Mouse (Mus musculus) limb, embryonic 14.5 days (tissue): Measurements from ENCODE around the gene Hlcs. TPM values are rescaled to one million over a fixed set of nuclear protein-coding genes. Genes with fewer than 3 reads are reported as not detected.

ENCODE experiments used
- ATAC-seq: fragments of 200-750 bp; cut with Nextera tagmentation; 2 replicates; pipeline ENCODE4 v1.8.0; 2017; ENCODE audit warnings: low read depth, moderate number of reproducible peaks, moderate TSS enrichment; ENCODE audit not compliant: low FRiP score
- DNase-seq: peaks from one replicate; pipeline ENCODE4 v3.0.0-alpha.2; 2015; ENCODE audit warnings: low spot score
- H3K27ac ChIP-seq: fragments of 300-500 bp; sonication (generic); replicated peaks from 2 replicates; pipeline ENCODE4 v1.5.1; 2014; ENCODE audit warnings: low read depth, mild to moderate bottlenecking, low read length, moderate library complexity, mixed read lengths
- H3K27me3 ChIP-seq: fragments of 300-500 bp; sonication (generic); 2 replicates; pipeline ENCODE4 v1.6.1; 2014; ENCODE audit warnings: low read length, mixed read lengths; ENCODE audit not compliant: control insufficient read depth, insufficient read depth
- H3K36me3 ChIP-seq: fragments of 300-500 bp; sonication (generic); 2 replicates; pipeline ENCODE4 v1.6.1; 2014; ENCODE audit warnings: mild to moderate bottlenecking, low read length, moderate library complexity, mixed read lengths; ENCODE audit not compliant: control insufficient read depth, insufficient read depth
- H3K4me1 ChIP-seq: fragments of 300-500 bp; sonication (generic); 2 replicates; pipeline ENCODE4 v1.6.1; 2014; ENCODE audit warnings: antibody characterized with exemption, low read length, mixed read lengths; ENCODE audit not compliant: control insufficient read depth, insufficient read depth
- H3K4me2 ChIP-seq: fragments of 300-500 bp; sonication (generic); replicated peaks from 2 replicates; pipeline ENCODE4 v1.6.1; 2014; ENCODE audit warnings: low read depth, mild to moderate bottlenecking, low read length, moderate library complexity; ENCODE audit not compliant: severe bottlenecking
- H3K4me3 ChIP-seq: fragments of 300-500 bp; sonication (generic); replicated peaks from 2 replicates; pipeline ENCODE4 v1.5.1; 2014; ENCODE audit warnings: low read length
- H3K9ac ChIP-seq: fragments of 300-500 bp; sonication (generic); 2 replicates; pipeline ENCODE4 v1.6.1; 2014; ENCODE audit warnings: mild to moderate bottlenecking, low read depth, low read length, moderate library complexity; ENCODE audit not compliant: severe bottlenecking
- H3K9me3 ChIP-seq: fragments of 300-500 bp; sonication (generic); 2 replicates; pipeline ENCODE4 v1.6.1; 2016; ENCODE audit warnings: low read length; ENCODE audit not compliant: control insufficient read depth
- POLR2A ChIP-seq: fragments of 200-500 bp; IDR thresholded peaks from 2 replicates; pipeline ENCODE4 v1.8.0; 2012; ENCODE audit warnings: inconsistent platforms, mild to moderate bottlenecking, moderate library complexity, borderline replicate concordance; ENCODE audit not compliant: insufficient read depth, insufficient read length; ENCODE audit errors: extremely low read depth
- WGBS: fragments of 180-500 bp; shearing (Covaris S2); extraction: QIAGEN DNeasy Blood & Tissue Kit; methylation state at CpG from one replicate; pipeline ENCODE4 v1.1.7; 2014; 5-methylcytosine and 5-hydroxymethylcytosine counted together
- polyA plus RNA-seq, 2 experiments: library from polyadenylated mRNA; depleted of rRNA in 1 of 2; stranded (reverse) in 1 of 2; unstranded in 1 of 2; fragments of >200 nt; fragmentation: Nextera tagmentation in 1 of 2; extraction: Ambion mirVana in 1 of 2; gene quantifications; 2 replicates each; pipeline versions ENCODE4 v1.2.1 to v1.2.3; 2012 to 2014

Hlcs gene
- polyA plus RNA-seq, 2 experiments, result 6.3 to 7.1 TPM

- ATAC-seq (no peak), DNase-seq (no peak)
- no peak for TF ChIP-seq POLR2A
- Histone ChIP-seq H3K4me2 (no peak overlapping the region), H3K27me3 (peaks cover 38% of the 10 kb centered on the region), H3K9ac (no peak overlapping the region), H3K9me3 (no peaks in the 10 kb centered on the region), H3K36me3 (no peaks in the 10 kb centered on the region), H3K4me1 (peaks cover 6% of the 10 kb centered on the region; the same call in 1 of the 2 replicates), H3K4me3 (no peak overlapping the region), H3K27ac (no peak overlapping the region)
- 90% methylated on average over 21 of the region's 21 CpGs for WGBS
Observed at GRCm38 (mm10) chr16:94176997-94177857, 136.1 kb downstream of the Hlcs start.

GRCm38 (mm10) chr16:94175366-94175986, 137.9 kb downstream of the Hlcs start:
- TF ChIP-seq POLR2A, result no peak
- no peak for ATAC-seq
- Histone ChIP-seq H3K4me1 (peaks cover 6% of the 10 kb centered on the region; the same call in 1 of the 2 replicates), H3K4me2 (no peak overlapping the region), H3K9ac (no peak overlapping the region), H3K27me3 (peaks cover 28% of the 10 kb centered on the region), H3K27ac (no peak overlapping the region), H3K9me3 (no peaks in the 10 kb centered on the region), H3K4me3 (no peak overlapping the region), H3K36me3 (no peaks in the 10 kb centered on the region)
- WGBS, result 86% methylated on average over 7 of the region's 7 CpGs
- no peak for DNase-seq

DNA sequence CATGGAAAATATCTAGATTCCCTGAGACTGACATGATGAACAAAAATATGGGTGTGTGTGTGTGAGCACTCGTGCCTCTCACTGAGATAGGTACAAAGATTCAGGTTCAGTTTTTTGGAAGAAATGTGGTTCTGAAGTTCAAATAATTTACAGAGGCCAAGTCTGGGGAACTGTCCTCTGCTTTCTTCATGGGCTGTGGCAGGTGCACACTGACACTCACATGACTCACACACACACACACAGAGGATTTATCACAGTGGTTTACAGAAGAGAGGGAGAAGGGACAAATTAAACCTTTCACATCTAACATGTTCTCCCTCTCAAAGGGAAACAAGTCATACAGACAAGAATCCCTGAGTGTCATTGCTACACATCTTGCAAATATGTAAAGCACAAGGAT, 140.0 kb downstream of the Hlcs start:
- Histone ChIP-seq H3K4me2 (no peak overlapping the region), H3K27me3 (peaks cover 8% of the 10 kb centered on the region; the same call in 1 of the 2 replicates), H3K4me1 (no peaks in the 10 kb centered on the region), H3K9me3 (no peaks in the 10 kb centered on the region), H3K27ac (no peak overlapping the region), H3K4me3 (no peak overlapping the region), H3K9ac (no peak overlapping the region), H3K36me3 (no peaks in the 10 kb centered on the region)
- no peak for ATAC-seq
- 82% methylated on average over 1 of the region's 1 CpGs for WGBS
- DNase-seq, result no peak
- TF ChIP-seq POLR2A, result no peak

GRCm38 (mm10) chr16:94170218-94170617, 143.2 kb downstream of the Hlcs start:
- Histone ChIP-seq H3K9ac (no peak overlapping the region), H3K4me3 (no peak overlapping the region), H3K27me3 (no peaks in the 10 kb centered on the region; the same call in 1 of the 2 replicates), H3K36me3 (no peaks in the 10 kb centered on the region), H3K27ac (no peak overlapping the region), H3K4me1 (peaks cover 2% of the 10 kb centered on the region), H3K4me2 (no peak overlapping the region), H3K9me3 (no peaks in the 10 kb centered on the region)
- no peak for DNase-seq
- 58% methylated on average over 4 of the region's 4 CpGs for WGBS
- no peak for TF ChIP-seq POLR2A
- no peak for ATAC-seq

DNA sequence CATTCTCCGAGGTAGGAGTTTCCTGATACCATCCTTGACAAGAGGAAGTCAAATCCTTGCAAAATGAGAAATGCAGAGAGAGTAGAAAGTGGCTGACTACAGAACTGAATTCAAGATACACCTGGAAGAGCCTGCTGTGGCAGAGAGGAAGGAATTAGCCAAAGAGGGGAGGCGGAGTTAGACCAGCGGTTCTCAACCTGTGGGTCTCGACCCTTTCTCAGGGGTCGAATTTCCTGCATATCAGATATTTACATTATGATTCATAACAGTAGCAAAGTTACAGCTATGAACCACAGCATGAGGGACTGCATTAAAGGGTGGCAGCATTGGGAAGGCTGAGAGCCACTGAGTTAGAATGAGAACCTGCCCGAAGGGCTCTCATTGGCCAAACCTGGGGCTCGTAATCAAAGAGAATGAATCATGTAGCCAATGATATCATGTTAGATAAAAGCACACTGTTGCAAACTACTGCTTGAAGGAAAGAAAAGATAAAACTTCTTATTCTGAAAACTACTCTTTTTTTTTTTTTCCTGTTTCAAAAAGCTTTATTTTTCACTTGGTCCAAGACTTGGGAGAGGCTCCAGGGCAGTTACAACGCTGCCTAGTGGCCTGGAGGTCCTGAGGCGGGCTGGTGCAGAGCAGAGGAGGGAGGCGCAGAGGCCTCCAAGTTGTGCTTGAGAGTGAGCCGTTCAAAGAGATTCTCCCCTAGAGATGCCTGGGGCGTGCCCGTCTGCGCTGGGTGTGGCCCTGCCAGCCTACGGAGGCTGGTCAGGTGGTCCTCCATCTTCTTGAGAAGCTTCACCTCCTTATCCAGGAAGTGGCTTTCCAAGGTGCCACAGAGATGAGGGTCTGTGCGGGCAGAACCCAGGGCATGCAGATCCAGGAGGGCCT, 144.5 kb downstream of the Hlcs start:
- H3K4me1 ChIP-seq, result peaks cover 14% of the 10 kb centered on the region
- H3K36me3 ChIP-seq, result no peaks in the 10 kb centered on the region
- no peaks in the 10 kb centered on the region for H3K9me3 ChIP-seq
- H3K4me2 ChIP-seq, result no peak overlapping the region
- DNase-seq (no peak), ATAC-seq (no peak)
- no peak for TF ChIP-seq POLR2A
- H3K27ac ChIP-seq, result no peak overlapping the region
- H3K27me3 ChIP-seq, result no peaks in the 10 kb centered on the region; the same call in 1 of the 2 replicates
- 88% methylated on average over 16 of the region's 16 CpGs for WGBS
- no peak overlapping the region for H3K9ac ChIP-seq
- H3K4me3 ChIP-seq, result no peak overlapping the region
